Mouse (Mus musculus) retina, postnatal 1 day (tissue): ENCODE results near the gene Slc19a1.

Source experiments
- DNase-seq: peaks from one replicate; pipeline ENCODE4 v3.0.0-alpha.2; 2012

The Slc19a1 gene

DNA sequence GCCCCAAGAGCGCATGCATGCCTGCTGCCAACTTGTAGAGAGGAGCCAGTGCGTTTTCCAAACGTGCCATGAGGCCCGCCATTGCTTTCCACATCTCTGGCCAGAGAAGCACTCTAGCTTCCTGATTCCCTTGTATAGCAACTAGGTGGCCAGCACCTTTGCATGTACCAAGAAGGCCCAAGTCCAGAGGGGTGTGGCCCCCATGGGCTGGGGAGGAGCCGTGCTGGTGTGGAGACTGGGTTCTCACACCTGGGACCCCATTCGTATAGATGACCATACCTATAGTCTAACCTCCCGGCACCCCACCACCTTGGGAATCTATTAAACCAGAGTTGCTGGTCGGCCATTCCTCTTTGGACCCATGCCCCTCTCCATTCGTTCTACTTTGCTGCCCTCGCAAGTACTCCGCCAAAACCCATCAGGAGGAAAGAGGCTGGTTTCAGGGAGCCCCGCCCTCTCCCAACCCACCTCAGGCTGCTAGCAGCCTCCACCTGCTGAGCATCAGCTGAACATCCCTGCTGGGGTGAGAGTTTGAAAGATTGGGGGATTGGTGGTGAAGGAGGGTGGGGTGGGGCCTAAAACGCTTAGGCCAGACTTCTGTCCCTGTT, at the start of gene Slc19a1:
Gene Slc19a1 (plus strand): TSS at position 474 of the 608 bp plus-strand sequence.
- DNase-seq, result no peak

- DNase-seq, result no peak
Observed at GRCm38 (mm10) chr10:76988586-76988985, 43.5 kb upstream of the Slc19a1 start.

DNA sequence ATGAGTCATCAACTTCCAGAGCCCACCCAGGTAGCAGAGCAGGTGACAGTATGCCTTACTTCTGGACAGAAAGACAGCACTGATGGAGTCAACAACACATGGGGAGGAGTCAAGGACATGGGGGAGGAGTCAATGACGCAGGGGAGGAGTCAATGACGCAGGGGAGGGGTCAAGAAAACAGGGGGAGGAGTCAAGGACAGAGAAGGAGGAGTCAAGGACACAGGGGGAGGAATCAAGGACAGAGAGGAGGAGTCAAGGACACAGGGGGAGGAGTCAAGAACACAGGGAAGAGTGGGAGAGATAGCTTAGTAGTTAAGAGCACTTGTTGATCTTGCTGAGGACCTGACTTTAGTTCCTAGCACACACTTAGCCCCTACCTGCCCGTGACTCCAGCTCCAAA, 39.6 kb upstream of the Slc19a1 start:
- no peak for DNase-seq

DNA sequence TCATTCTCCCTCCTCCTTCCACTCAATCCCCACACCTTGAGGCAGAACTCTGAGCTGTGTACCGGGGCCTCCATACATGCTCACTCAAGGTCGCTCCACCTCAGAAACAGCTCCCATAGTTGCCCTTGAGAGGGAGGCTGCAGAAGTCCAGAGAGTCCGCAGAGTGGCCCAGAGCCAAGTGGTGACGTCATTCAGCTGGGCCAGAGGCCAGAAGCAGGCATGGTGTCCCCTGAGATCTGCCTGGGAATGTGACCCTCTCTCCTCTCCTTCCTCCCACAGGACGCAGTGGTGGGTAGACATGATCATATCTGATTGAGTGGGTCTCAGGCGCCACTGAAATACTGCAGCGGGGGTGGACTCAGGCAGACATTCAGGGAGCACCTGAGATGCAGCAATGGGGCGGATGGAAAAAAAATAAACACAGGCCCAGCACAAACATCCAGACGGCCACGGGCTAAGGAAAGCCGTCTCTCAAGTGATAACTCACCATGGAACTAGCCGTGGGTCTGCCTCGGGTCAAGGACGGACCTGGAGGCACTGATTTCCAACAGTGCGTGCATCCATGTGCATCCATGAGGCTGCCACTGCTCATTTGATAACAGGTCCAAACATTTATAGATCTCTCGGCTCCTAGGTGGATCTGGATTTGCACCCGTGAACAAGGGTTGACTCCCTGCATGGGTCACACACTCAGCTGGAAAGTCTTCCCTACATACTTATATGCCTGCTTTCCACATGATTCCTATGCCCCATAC, 34.1 kb upstream of the Slc19a1 start:
- peak; percentile 76 for DNase-seq

- DNase-seq, result peak; percentile 55
Observed at GRCm38 (mm10) chr10:77004936-77005335, 27.1 kb upstream of the Slc19a1 start.

GRCm38 (mm10) chr10:77007433-77008108, 24.5 kb upstream of the Slc19a1 start:
- DNase-seq, result peak; percentile 60

DNA sequence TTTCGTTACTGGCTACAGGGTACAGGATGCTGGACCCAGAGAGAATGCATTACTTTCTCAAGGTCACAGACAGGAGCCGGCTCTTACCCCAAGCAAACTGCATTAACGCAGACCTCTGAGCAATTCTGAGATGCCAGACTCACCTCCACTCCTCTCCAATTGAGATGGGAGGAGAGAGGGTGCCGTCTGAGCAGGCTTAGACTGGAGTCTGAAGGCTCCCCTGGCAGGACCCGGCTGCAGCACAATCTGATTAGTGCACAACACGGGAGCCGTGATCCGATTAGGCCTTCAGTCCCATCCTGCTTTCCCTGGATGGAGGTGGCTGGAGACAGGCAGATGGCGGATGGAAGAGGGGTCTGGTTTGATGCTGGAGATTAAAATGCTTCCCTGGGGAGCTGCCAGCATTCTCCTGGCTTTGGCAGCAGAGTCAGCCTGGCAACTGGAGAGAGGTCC, 23.9 kb upstream of the Slc19a1 start:
- DNase-seq, result peak; percentile 93

DNA sequence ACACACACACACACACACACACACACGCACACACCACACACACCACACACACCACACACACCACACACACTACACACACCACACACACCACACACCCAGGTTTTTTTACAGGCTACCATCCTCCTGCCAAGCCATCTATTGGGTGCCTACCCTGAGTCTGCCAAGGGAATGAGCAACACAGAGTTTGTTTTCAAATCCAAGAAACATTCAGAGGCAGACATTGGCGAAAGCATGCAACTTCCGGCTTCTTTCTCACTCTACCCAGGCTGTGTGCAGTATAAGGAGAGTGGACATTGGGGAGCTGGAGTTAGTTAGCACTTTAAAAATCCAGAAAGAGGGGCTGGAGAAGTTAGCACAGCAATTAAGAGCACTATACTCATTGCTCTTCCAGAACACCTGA, 23.3 kb upstream of the Slc19a1 start:
- no peak for DNase-seq

- no peak for DNase-seq
Observed at GRCm38 (mm10) chr10:77011681-77012080, 20.4 kb upstream of the Slc19a1 start.

- DNase-seq, result no peak
Observed at GRCm38 (mm10) chr10:77016080-77016479, 16.0 kb upstream of the Slc19a1 start.

GRCm38 (mm10) chr10:77016499-77016898, 15.5 kb upstream of the Slc19a1 start:
- DNase-seq, result no peak

- DNase-seq, result no peak
Observed at GRCm38 (mm10) chr10:77017061-77017460, 15.0 kb upstream of the Slc19a1 start.

GRCm38 (mm10) chr10:77017662-77018061, 14.4 kb upstream of the Slc19a1 start:
- DNase-seq, result no peak

GRCm38 (mm10) chr10:77021399-77022052, 10.5 kb upstream of the Slc19a1 start:
- peak; percentile 92 for DNase-seq

DNA sequence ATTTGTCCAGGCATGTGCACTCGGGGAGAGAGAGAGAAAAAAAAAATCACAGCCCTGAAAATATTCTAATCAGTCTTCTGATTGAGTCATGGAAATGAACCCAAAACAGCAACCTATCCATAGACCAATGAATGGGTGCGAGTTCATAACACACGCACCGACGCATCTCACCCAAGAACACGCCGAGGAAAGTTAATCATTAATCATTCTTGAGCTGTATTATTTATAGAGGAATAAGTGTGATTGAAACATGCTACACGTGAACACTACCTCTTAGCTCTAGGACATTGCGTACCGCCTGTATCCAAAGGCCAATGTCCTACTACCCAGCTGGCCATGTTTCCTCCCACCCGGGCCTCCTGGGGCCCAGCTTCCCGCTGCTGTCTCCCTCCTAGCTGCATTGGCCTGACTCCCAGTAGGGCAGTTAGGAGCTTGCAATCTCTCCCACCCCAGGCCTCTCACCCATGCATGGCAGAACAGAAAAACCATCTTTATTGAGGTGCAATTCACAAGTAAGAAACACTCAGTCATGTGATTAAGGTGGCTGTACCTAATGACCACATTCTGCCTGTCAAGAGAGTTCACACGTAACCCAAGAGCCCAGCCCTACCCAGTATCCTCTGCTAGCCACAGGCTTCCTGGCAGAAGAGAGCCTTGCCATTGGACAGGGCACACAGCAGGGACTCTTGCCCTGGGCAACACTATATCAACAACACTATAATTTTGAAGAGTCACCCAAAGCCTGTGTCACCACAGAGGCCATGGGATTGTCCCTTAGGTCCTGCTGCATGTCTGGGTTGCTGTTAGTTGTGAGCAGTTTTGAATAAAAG, 9.5 kb upstream of the Slc19a1 start:
- DNase-seq, result no peak

DNA sequence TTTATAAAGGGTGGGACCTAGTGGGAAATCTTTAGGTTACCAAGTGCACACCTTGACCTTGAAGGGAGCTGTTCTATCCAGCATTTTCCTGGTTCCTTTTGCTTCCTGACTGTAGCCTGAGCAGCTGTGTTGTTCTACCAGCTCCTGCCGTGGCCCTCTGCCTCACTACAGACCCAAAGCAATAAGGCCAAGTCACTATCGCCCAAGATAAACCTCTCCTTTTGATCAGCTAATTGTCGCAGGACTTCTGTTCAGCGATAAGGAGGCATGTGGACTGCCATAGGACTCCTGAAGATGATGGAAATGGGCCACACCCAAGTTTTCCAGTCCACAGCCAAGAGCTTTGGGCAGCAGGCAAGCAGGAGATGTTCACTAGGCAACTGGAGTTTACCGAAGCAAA, 7.8 kb upstream of the Slc19a1 start:
- no peak for DNase-seq

DNA sequence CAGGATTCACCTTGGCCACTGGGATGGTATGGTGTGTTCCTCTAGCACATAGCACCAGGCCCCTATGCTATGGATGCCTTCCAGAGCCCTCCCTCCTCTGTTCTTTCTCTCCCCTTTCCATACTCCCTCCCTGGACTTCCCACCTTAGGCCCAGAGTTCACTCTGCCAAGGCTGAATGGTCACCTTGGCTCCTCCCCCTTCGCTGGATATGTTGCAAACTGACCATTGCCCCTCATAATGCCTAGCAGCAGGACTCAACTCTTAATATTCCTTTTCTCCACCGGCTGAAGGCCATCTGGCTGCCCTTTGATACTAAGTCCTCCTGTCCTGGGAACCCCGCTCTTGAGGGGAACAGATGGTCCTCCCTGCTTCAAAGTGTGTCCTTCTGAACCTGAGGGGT, 5.1 kb upstream of the Slc19a1 start:
- DNase-seq, result no peak

GRCm38 (mm10) chr10:77028782-77029296, 3.2 kb upstream of the Slc19a1 start:
- no peak for DNase-seq

- DNase-seq, result no peak
Observed at GRCm38 (mm10) chr10:77029761-77030160, 2.3 kb upstream of the Slc19a1 start.

GRCm38 (mm10) chr10:77030666-77031065, 1.4 kb upstream of the Slc19a1 start:
- no peak for DNase-seq

DNA sequence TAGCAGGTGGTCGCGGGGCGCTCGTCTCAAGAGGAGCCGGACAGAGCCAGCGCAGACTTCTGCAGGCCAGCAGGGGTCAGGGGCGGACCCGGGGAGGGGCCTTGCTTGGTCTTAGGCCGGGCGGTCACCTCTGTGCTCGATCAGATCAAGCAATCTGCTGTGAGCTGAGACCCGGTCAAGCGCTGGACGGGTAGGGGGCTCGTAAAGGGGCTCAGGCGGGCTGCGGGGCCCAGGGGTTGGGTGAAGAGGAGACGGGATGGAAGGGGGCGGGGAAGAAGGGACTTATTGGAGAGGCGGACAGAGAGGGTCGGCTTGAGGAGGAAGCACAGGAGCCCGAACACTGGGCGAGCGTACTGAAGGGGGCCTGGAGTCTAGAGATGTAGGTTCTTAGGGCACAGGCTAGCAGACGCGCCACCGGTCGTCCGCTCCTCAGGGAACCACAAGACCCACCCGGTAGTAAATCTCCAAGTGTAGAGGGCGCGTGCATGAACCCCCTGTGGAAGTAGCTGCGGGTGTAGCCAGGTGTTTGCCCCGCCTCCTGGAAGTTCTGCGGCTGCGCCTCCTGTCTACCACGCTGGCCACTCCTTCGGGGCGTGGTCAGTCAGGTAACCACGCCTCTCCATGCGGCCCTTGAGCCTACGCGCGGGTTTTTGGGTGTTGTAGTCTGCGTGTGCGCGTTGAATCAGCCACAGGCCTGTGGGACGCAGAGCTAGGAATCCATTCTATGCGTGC, 716 bp downstream of the Slc19a1 start:
- peak; percentile 96 for DNase-seq
